Mouse (Mus musculus): Measurements from ENCODE around the gene Atg10.

Gene Atg10

DNA sequence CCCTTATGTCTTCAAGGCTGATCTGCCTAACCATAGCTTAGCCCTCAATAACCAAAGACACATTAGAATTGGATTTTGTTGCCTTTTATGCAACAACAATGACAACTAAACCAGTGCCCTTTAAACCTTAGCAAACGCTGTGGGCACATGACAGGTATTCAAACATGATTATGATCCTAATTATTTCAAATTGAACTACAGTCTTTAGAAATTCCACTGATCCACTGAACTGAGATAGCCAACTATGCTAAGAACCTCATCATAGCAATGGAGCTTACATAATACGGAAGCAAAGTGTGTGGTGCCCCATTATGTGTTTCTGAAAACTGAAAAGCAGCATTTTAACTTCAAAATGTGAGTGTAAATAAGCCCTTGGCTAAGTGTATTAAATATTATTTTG is 191.9 kb downstream of the Atg10 start:
- no peak for DNase-seq (ENCODE audit: low read depth, low spot score)

DNA sequence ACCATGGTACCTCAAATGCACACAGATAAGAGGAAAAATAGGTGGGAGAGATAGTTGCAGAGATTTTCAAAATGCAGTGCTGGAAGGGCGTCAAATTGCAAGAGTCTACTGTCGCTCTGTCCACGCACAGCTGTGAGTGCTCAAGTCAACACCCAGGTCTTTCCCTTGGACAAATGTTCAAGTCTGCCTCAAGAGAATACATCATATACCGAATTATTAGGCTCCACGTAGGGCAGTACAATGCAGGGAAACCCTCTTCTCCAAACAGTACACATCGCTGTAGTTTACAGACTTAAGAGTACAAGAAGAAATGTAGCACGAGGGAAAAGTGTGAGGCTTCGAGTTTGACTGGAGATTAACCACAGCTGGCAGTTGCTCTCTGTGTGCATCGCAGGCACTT is 200.3 kb downstream of the Atg10 start:
- DNase-seq (ENCODE audit: low read depth, low spot score) = no peak

DNA sequence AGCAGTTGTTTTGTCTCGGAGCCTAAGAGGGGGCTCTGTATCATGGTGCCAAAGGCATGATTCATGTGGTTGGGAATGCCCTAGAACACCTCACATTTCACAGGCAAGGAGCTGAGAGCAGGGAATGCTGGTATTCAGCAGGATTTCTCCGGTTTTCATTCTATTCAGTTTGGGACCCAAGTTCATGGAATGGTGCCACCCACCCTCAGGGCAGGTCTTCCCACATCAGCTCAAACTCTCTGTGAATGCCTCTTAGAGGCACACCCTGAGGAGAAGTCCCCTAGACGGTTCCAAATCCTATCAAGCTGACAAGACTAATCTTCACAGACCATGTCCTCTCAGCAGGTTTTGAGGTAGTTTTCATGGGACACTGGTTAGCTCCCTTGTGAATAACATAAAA is 211.9 kb downstream of the Atg10 start:
- DNase-seq (ENCODE audit: low read depth, low spot score) = no peak

- DNase-seq (ENCODE audit: low read depth, low spot score) = no peak
These were observed 228.6 kb downstream of the Atg10 start for GRCm38 (mm10) chr13:90995034-90995629.

DNA sequence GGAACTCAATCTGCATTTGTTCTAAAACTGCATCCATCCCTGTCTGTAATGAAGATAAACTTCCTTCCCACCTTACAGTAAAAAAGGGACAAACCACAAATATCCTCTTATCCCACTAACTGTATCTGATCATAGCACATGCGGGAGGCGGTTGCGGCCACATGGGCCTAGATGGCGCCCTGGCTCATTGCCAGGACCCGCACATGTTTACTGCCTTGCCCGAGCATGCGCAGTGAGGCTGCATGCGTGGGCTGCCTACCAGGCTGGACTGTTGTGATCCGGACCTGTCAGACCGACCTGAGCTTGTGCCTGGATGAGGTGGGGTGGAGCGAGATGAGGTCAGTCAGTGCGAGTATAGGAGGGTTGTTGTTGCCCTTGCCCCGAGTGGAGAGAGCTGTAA is 230.2 kb downstream of the Atg10 start:
- DNase-seq (ENCODE audit: low read depth, low spot score) = no peak

DNA sequence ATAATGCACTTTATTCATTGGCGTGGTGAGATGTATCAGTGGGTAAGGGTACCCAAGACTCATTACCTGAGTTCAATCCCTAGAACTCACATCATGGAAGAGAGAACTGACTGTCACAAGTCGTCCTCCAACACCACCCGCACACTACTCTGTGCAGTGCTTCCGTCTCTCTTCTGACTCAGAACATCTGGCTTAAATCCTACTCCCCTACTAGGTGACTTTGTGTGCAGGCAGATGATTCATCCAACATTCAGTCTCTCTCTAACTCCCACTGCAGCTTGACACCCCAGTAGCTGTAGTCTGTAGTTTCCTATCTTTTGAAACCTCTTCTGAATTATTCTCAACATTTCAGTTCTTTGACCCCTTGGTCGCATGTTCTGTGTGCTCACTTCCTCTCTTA is 230.8 kb downstream of the Atg10 start:
- DNase-seq (ENCODE audit: low read depth, low spot score) = peak; percentile 86

DNA sequence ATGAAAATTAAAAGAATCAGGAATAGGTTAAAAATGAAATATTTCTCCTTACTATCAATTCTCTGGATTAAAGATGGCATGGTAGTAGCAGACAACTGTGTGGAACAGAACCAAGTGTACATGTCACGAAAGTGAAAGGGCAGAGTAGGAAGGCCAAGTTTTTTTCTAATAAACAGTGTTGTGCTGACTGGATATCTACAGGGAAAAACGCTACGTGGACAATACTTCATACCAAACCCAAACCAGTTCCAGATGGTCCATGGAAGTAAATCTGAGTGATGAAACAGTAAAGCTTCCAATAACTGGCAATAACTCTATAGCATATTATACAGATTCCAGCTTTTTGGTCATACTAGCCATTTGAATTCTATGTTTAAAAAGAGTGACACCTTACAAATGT is 235.5 kb downstream of the Atg10 start:
- DNase-seq (ENCODE audit: low read depth, low spot score) = peak; percentile 77

DNA sequence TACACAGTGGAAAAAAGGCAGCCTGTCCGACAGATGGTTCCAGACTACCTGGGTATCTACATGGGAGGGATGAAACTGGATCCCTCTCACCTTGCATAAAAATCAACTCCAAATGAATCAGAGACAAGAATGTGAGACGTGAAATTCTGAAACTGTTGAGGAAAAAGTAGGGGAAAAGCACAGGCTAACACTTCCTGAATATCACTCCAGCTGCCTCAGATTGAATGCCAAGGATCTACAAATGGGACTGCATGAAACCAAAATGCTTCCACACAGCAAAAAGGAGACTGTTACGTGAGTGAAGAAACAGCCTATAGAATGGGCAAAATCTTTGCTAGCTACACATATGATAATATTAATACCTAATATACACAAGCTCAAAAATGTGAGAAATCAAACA is 238.4 kb downstream of the Atg10 start:
- no peak for DNase-seq (ENCODE audit: low read depth, low spot score)

DNA sequence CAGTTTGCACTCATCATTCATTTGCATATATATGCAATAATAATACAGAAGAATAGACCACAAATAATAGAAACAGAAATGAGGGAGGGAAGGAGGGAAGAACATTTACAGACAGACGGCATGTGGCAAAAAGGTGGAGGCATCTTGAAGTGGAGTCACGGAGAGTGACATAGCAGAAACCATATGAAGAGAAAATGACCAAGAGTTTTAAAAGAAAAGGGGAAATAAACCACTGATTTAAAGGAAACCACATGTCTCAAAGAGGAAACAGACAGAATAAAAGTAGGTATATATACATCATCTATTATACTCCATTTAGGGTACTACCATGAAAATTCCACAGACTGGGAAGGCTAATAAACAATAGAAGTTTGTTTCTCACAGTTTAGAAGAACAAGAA is 239.7 kb downstream of the Atg10 start:
- no peak for DNase-seq (ENCODE audit: low read depth, low spot score)

- peak; percentile 64 for DNase-seq (ENCODE audit: low read depth, low spot score)
These were observed 242.0 kb downstream of the Atg10 start for GRCm38 (mm10) chr13:90981798-90982197.

DNA sequence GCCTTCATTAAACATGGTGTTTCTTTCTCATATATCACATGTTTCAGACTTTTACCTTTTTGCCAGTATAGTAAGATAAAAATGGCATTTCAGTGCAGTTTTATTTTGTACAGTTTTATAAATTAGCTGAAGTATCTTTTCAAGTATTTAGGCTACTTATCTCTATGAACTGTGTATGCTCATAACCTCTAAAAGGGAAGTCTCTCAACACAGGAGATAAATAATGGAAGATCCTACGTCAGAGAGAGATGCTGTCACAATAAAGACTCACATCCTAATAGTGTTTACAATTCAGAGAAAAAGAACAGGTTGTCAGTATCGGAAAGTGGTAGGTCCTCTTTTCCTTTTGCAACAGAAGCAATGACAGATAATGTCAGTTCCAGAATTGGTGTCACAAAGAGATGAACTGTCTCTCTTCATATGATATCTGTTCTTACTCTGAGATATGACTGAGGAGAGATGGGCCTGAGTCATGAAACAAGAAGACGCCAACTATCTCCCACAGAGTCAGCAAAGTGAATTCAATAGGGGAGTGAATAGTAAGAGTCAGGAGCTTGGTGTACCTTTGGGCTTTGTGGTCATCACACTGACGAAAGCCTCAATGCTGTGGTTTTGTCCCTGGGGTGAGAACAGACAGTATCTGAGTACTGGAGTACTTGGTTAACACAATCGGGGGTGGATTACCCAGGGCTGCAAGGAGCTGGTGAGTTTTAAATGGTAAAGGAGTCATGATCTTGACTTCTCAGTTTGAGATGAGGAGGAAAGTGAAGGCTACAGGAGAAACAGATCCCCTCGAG is 242.7 kb downstream of the Atg10 start:
- DNase-seq (ENCODE audit: low read depth, low spot score) = peak; percentile 82

- peak; percentile 71 for DNase-seq (ENCODE audit: low read depth, low spot score)
These were observed 246.7 kb downstream of the Atg10 start for GRCm38 (mm10) chr13:90977057-90977456.

GRCm38 (mm10) chr13:90973409-90973808 is 250.4 kb downstream of the Atg10 start:
- DNase-seq (ENCODE audit: low read depth, low spot score) = no peak

GRCm38 (mm10) chr13:90970259-90971017 is 253.3 kb downstream of the Atg10 start:
- no peak for DNase-seq (ENCODE audit: low read depth, low spot score)

GRCm38 (mm10) chr13:90968940-90969339 is 254.8 kb downstream of the Atg10 start:
- DNase-seq (ENCODE audit: low read depth, low spot score) = no peak

DNA sequence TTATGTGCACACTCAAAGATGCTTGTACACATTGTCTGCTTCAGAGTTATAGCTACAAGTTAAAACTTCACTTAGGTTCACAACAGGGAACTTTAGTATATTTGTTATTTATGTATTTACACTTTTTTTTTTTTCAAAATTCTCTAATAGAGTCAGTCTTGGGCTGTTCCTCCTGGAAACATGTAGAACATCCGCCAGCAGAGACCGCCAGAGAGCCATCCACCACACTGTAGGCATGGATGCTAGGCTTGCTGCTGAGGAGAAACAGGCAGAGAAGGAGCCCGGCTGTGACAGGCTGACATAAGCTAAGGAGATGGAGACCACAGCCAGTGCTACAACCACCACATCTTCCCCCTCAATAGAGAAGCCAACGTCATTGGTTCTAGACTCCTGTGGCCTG is 256.3 kb downstream of the Atg10 start:
- peak; percentile 91 for DNase-seq (ENCODE audit: low read depth, low spot score)

DNA sequence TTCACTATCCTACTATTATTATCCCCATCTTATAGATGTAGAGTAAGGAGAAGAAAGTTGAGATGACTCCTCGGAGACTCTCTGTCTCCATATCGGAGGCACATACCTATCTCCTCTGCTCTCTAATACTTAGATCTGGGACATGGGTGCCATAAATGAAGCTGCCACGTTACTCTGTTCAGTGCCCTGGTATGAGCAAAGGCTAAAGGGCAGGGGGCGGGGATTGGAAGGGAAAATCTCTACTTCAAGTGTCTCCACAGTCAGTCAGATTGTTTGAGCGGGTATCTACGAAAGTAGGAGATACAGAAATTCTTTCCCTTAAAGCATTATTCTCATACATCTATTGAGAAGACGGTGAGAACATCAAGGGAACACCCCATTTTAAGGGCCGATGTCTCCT is 257.8 kb downstream of the Atg10 start:
- no peak for DNase-seq (ENCODE audit: low read depth, low spot score)

- no peak for DNase-seq (ENCODE audit: low read depth, low spot score)
These were observed 259.3 kb downstream of the Atg10 start for GRCm38 (mm10) chr13:90964511-90964910.

GRCm38 (mm10) chr13:90962836-90963760 is 260.7 kb downstream of the Atg10 start:
- DNase-seq (ENCODE audit: low read depth, low spot score) = no peak

DNA sequence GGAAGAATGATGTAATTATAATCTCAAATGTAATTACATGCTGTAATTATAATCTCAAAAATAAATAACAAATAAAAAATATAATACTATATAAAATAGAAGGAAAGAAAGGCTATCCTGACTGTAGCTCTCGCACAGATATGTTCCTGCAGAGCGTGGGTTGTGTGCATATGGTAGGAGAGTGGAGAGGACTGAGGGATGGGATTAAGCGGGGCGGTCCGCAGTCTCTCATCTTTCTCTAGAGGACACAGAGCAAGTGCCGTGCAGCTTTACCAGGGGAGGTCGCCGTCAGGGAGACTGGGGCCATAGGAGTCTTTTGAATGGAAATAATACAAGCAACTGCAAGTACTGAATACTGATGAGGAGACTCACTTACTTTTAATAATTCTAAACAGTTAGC is 263.2 kb downstream of the Atg10 start:
- DNase-seq (ENCODE audit: low read depth, low spot score) = no peak

- no peak for DNase-seq (ENCODE audit: low read depth, low spot score)
These were observed 264.9 kb downstream of the Atg10 start for GRCm38 (mm10) chr13:90958894-90959293.

- no peak for DNase-seq (ENCODE audit: low read depth, low spot score)
These were observed 284.2 kb downstream of the Atg10 start for GRCm38 (mm10) chr13:90939600-90939999.
